Mouse (Mus musculus) midbrain, postnatal 0 days (tissue): ENCODE results near the gene Morf4l1. TPM values are rescaled to one million over a fixed set of nuclear protein-coding genes. Genes with fewer than 3 reads are reported as not detected.

Experiments
- ATAC-seq: fragments of 200-750 bp; cut with Nextera tagmentation; 2 replicates; pipeline ENCODE4 v1.8.0; 2017; ENCODE audit warnings: moderate number of reproducible peaks, mild to moderate bottlenecking, moderate TSS enrichment, moderate library complexity; ENCODE audit not compliant: low FRiP score
- DNase-seq: peaks from one replicate; pipeline ENCODE4 v3.0.0-alpha.2; 2015; ENCODE audit warnings: low spot score
- H3K27ac ChIP-seq: fragments of 300-500 bp; sonication (generic); 2 replicates; pipeline ENCODE4 v1.5.1; 2014; ENCODE audit warnings: low read depth, mild to moderate bottlenecking, low read length, mixed read lengths
- H3K27me3 ChIP-seq: fragments of 300-500 bp; sonication (generic); 2 replicates; pipeline ENCODE4 v1.6.1; 2014; ENCODE audit warnings: low read length, control low read depth, mixed read lengths; ENCODE audit not compliant: insufficient read depth
- H3K36me3 ChIP-seq: fragments of 300-500 bp; sonication (generic); 2 replicates; pipeline ENCODE4 v1.6.1; 2014; ENCODE audit warnings: low read length, control low read depth, mixed read lengths; ENCODE audit not compliant: insufficient read depth
- H3K4me1 ChIP-seq: fragments of 300-500 bp; sonication (generic); 2 replicates; pipeline ENCODE4 v1.6.1; 2014; ENCODE audit warnings: mild to moderate bottlenecking, control low read depth, antibody characterized with exemption, low read length, mixed read lengths; ENCODE audit not compliant: insufficient read depth
- H3K4me2 ChIP-seq: fragments of 300-500 bp; sonication (generic); 2 replicates; pipeline ENCODE4 v1.6.1; 2014; ENCODE audit warnings: low read depth, mild to moderate bottlenecking, low read length, mixed read lengths; ENCODE audit not compliant: poor library complexity, severe bottlenecking
- H3K4me3 ChIP-seq: fragments of 300-500 bp; sonication (generic); 2 replicates; pipeline ENCODE4 v1.5.1; 2014; ENCODE audit warnings: low read depth, mild to moderate bottlenecking, low read length, moderate library complexity
- H3K9ac ChIP-seq: fragments of 300-500 bp; sonication (generic); replicated peaks from 2 replicates; pipeline ENCODE4 v1.6.1; 2014; ENCODE audit warnings: mild to moderate bottlenecking, low read length, moderate library complexity, mixed read lengths; ENCODE audit not compliant: poor library complexity, severe bottlenecking
- H3K9me3 ChIP-seq: fragments of 300-500 bp; sonication (generic); 2 replicates; pipeline ENCODE4 v1.6.1; 2016; ENCODE audit warnings: low read length, control low read depth
- CTCF ChIP-seq: IDR thresholded peaks from 2 replicates; pipeline ENCODE4 v1.5.1; 2016; ENCODE audit warnings: antibody characterized with exemption, mild to moderate bottlenecking
- WGBS: fragments of 180-500 bp; shearing (Covaris S2); extraction: QIAGEN DNeasy Blood & Tissue Kit; methylation state at CpG from one replicate; pipeline ENCODE4 v1.1.7; 2014; 5-methylcytosine and 5-hydroxymethylcytosine counted together
- polyA plus RNA-seq: library from polyadenylated mRNA; unstranded; fragments of >200 nt; fragmentation: Nextera tagmentation; extraction: Ambion mirVana; gene quantifications from 2 replicates; pipeline ENCODE4 v1.2.1, GENCODE M21; 2015
- total RNA-seq: library from RNA; depleted of rRNA; stranded (reverse); fragments of >200 nt; gene quantifications from 2 replicates; pipeline ENCODE4 v1.2.3, GENCODE M21; 2014

The Morf4l1 gene
- total and polyA plus RNA-seq, 2 experiments from 2014 or later, result 241 to 652 TPM

DNA sequence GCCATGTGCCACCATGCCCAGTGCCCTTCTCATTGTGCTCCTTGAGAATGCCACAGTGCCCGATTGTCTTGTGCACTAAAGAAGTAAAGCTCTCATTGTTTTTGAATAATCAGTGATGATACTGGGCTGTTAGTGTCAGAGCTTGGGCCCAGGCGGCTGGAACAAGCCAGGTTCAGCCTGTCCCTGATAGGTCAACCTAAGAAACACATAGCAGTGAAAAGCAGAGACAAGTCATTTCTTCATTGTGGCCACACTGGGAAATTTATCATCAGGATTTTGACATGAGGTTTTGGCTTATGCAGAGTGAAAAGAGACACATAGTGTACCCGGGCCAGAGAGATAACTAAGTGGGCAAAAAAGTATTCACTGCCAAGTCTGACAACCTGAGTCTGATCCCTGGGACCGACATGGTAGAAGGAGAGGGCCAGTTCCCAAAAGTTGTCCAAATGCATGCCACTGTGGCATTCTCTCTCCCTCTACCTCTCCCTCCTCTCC lies 7.7 kb upstream of the Morf4l1 start:
- WGBS, result 80% methylated on average over 4 of the region's 4 CpGs
- Histone ChIP-seq H3K4me1 (no peaks in the 10 kb centered on the region), H3K27me3 (no peaks in the 10 kb centered on the region), H3K9ac (no peak overlapping the region), H3K9me3 (no peaks in the 10 kb centered on the region), H3K36me3 (no peaks in the 10 kb centered on the region), H3K4me3 (no peak overlapping the region), H3K4me2 (no peak overlapping the region), H3K27ac (no peak overlapping the region)
- no peak for TF ChIP-seq CTCF
- no peak for ATAC-seq
- no peak for DNase-seq

DNA sequence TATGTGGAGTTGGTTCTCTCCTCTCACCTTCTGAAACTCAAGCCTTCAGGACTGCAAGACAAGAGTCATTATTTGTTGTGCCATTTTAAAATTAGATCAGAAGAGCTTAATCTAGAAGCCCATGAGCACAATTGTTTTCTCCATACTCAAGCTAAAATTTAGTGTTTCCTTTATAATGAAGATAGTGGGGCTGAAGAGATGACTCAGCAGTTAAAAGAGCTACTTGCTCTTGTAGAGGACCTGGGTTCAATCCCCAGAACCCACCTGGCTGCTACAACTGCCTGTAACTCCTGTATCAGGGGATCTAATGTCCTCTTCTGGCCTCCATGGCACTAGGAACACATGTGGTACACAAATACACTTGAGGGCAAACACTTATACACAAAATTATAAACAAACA lies 2.7 kb upstream of the Morf4l1 start:
- DNase-seq, result no peak

DNA sequence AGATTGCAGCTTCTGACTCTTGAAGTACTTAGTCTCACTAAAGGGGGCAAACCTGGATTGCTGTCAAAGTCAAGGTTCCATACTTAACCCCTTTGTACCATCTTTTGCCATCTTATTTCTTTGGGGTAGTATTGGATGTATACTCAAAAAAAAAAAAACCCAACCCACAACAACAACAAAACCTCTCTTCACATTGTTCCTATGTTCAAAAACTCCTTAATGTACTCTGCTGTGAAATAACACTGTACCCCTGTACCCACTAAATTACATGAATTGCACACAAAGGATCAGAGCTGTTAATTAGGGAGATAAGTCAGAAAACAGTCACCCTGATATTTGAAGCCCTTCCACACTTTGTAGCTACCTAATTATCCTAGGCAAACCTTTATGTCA lies 730 bp upstream of the Morf4l1 start:
- Histone ChIP-seq H3K9me3 (no peaks in the 10 kb centered on the region), H3K36me3 (no peaks in the 10 kb centered on the region), H3K4me2 (peak overlapping the region; percentile 76), H3K4me1 (peaks cover 4% of the 10 kb centered on the region; the same call in 1 of the 2 replicates), H3K4me3 (peak overlapping the region; percentile 91), H3K27me3 (no peaks in the 10 kb centered on the region), H3K27ac (peak overlapping the region; percentile 77), H3K9ac (peak overlapping the region; percentile 75)
- ATAC-seq, result no peak
- no peak for DNase-seq
- TF ChIP-seq CTCF, result no peak

More for the DNA sequence above, 2.7 kb upstream of the Morf4l1 start:
- H3K4me3 ChIP-seq, result no peak overlapping the region
- H3K36me3 ChIP-seq, result no peaks in the 10 kb centered on the region
- H3K4me1 ChIP-seq, result peaks cover 4% of the 10 kb centered on the region; the same call in 1 of the 2 replicates
- no peak for ATAC-seq
- no peak overlapping the region for H3K27ac ChIP-seq
- H3K9ac ChIP-seq, result no peak overlapping the region
- no peaks in the 10 kb centered on the region for H3K27me3 ChIP-seq
- H3K9me3 ChIP-seq, result no peaks in the 10 kb centered on the region
- no peak for TF ChIP-seq CTCF
- no peak overlapping the region for H3K4me2 ChIP-seq

DNA sequence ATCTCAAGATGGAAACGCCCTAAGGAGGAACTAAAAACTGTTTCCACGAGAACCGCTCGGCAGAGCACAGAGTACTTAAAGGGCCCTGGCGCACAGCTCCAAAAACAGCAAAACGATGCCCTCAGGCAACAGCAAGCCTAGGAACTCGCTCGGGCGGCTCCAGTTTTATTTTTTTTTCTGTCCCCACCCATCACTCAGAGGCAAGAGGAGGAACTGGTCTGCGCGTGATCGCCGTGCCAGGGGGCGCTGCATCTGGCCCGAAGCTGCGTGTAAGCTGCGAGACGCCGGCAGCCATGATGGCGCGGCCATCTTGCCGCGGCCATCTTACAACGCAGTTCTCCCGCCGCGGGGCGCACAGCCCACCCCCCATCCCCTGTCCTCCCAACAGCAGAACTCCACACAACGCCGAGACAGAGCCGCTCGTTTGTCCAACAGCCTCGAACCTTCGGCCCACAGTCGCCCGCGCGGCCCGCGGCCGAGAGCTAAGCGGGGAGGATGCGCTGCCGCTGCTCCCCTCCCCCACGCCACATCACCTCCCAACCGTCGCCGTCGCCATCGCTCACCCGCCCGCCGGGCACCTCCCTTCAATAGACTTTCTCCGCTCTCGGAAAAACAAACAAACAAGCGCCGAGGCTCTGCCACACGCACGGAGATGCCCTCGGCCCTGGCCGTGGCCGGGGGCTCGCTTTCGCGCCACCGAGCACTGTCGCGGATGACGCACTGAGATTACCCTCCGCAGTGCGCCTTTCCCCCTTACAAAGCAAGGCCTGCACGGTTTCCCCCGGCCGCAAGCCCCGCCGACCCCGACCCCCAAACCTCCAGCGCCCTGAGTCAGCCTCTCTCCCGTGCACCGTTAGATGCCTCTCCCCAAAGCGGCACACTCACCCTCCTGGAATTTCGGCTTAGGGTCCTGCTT lies 665 bp downstream of the Morf4l1 start:
- Histone ChIP-seq H3K27me3 (no peaks in the 10 kb centered on the region), H3K4me1 (peaks cover 4% of the 10 kb centered on the region; the same call in 1 of the 2 replicates), H3K27ac (peak overlapping the region; percentile 99), H3K4me3 (peak overlapping the region; percentile 91), H3K36me3 (no peaks in the 10 kb centered on the region), H3K4me2 (peak overlapping the region; percentile 93), H3K9me3 (no peaks in the 10 kb centered on the region), H3K9ac (peak overlapping the region; percentile 97)
- under 1% methylated on average over 82 of the region's 82 CpGs for WGBS
- peak; percentile 81 for TF ChIP-seq CTCF
- DNase-seq, result peak; percentile 92
- ATAC-seq, result peak; percentile 78

DNA sequence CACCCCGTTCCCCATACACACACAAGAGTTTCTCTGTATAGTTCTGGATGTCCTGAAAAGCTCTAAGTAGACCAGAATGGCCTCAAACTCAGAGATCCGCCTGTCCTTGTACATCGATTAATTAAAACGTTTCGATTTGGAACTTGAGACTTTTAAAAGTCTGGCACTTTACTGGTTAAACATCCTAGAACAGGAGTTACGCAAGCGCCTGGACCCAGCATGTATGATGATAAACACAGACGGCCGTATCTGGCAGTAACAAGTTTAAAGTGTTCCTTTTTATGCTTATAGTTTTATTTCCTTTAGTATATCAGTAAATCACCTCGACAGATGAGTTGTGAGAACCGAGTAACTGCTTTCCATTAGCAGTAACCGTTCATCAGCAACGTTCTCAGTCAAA lies 1.4 kb downstream of the Morf4l1 start:
- Histone ChIP-seq H3K27me3 (no peaks in the 10 kb centered on the region), H3K27ac (peak overlapping the region; percentile 99), H3K9ac (peak overlapping the region; percentile 97), H3K9me3 (no peaks in the 10 kb centered on the region), H3K4me1 (peaks cover 4% of the 10 kb centered on the region; the same call in 1 of the 2 replicates), H3K4me2 (peak overlapping the region; percentile 93), H3K36me3 (peaks cover 3% of the 10 kb centered on the region), H3K4me3 (peak overlapping the region; percentile 91)
- no peak for DNase-seq
- no peak for TF ChIP-seq CTCF
- WGBS, result 2% methylated on average over 13 of the region's 13 CpGs
- no peak for ATAC-seq

DNA sequence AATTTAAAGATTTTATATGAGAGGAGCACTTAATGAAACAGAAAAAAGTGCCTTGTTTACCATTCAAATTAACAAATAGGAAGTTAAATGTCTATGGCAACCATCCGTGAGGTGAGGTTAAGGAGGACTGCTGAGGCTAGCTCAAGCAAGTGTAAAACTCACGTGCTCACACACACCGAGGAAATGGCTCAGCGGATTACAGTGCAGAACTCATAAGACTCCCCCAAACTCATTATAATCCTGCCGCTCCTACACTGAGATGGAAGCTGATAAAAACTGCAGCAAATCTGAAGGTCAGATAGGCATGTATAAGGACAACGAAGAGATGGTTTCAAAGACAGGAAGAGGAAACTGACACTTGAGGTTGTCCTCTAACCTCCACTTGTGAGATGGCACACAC lies 5.2 kb downstream of the Morf4l1 start:
- ATAC-seq, result no peak
- WGBS, result 69% methylated on average over 6 of the region's 6 CpGs
- Histone ChIP-seq H3K9ac (no peak overlapping the region), H3K27me3 (no peaks in the 10 kb centered on the region), H3K9me3 (no peaks in the 10 kb centered on the region), H3K36me3 (peaks cover 8% of the 10 kb centered on the region), H3K4me1 (peaks cover 4% of the 10 kb centered on the region; the same call in 1 of the 2 replicates), H3K27ac (no peak overlapping the region), H3K4me2 (no peak overlapping the region), H3K4me3 (no peak overlapping the region)
- no peak for DNase-seq
- no peak for TF ChIP-seq CTCF
